Mouse (Mus musculus) frontal cortex, postnatal 36 days (tissue): ENCODE results near the gene Pycr1.
"Not testable (repeated sequence)": the region's sequence is repeated elsewhere in the genome, so short reads cannot be mapped to it uniquely, and the experiment has no call there.

Experiments
- DNase-seq, 2 experiments: peaks; one replicate each; pipeline ENCODE4 v3.0.0; 2022; ENCODE audit warnings: low spot score in 2 of 2

The Pycr1 gene

GRCm38 (mm10) chr11:120643601-120643987, at the start of gene Pycr1:
TSS of gene Pycr1 (minus strand) at chr11:120643769.
- peak; percentile 92 to 95 for DNase-seq

GRCm38 (mm10) chr11:120692471-120693011, 49.0 kb upstream of the Pycr1 start:
- peak in 1 of 2 experiments; percentile 51 for DNase-seq

GRCm38 (mm10) chr11:120689365-120689764, 45.8 kb upstream of the Pycr1 start:
- no peak for DNase-seq

GRCm38 (mm10) chr11:120686650-120687272, 43.2 kb upstream of the Pycr1 start:
- no peak for DNase-seq

- DNase-seq, result no peak
These were observed 41.1 kb upstream of the Pycr1 start for GRCm38 (mm10) chr11:120684660-120685059.

- DNase-seq, result no peak
These were observed 40.5 kb upstream of the Pycr1 start for GRCm38 (mm10) chr11:120684086-120684485.

GRCm38 (mm10) chr11:120683536-120683935, 40.0 kb upstream of the Pycr1 start:
- no peak for DNase-seq

GRCm38 (mm10) chr11:120682683-120683082, 39.1 kb upstream of the Pycr1 start:
- no peak for DNase-seq

- no peak for DNase-seq
These were observed 36.3 kb upstream of the Pycr1 start for GRCm38 (mm10) chr11:120679909-120680308.

GRCm38 (mm10) chr11:120676951-120677350, 33.4 kb upstream of the Pycr1 start:
- no peak for DNase-seq

GRCm38 (mm10) chr11:120675875-120676274, 32.3 kb upstream of the Pycr1 start:
- DNase-seq, result not testable (repeated sequence)

- no peak for DNase-seq
These were observed 30.1 kb upstream of the Pycr1 start for GRCm38 (mm10) chr11:120673594-120674122.

GRCm38 (mm10) chr11:120672687-120673593, 29.4 kb upstream of the Pycr1 start, which contains the start of gene Aspscr1:
TSS of gene Aspscr1 (plus strand) at chr11:120672973.
- DNase-seq, result peak; percentile 89 to 92

GRCm38 (mm10) chr11:120666617-120667016, 23.0 kb upstream of the Pycr1 start:
- no peak for DNase-seq

- DNase-seq, result no peak
These were observed 21.8 kb upstream of the Pycr1 start for GRCm38 (mm10) chr11:120665406-120665805.

GRCm38 (mm10) chr11:120663714-120664113, 20.1 kb upstream of the Pycr1 start:
- no peak for DNase-seq

GRCm38 (mm10) chr11:120662759-120663158, 19.2 kb upstream of the Pycr1 start:
- no peak for DNase-seq

- no peak for DNase-seq
These were observed 17.5 kb upstream of the Pycr1 start, which contains the start of gene Notum for GRCm38 (mm10) chr11:120661076-120661460. TSS of gene Notum (minus strand) at chr11:120661175.

GRCm38 (mm10) chr11:120660301-120661075, 16.9 kb upstream of the Pycr1 start:
- no peak for DNase-seq

- DNase-seq, result no peak
These were observed 16.1 kb upstream of the Pycr1 start for GRCm38 (mm10) chr11:120659509-120660300.
